Mouse (Mus musculus) kidney, embryonic 15.5 days (tissue): ENCODE measurements around the gene Sgk1. TPM values are rescaled to one million over a fixed set of nuclear protein-coding genes. Genes with fewer than 3 reads are reported as not detected.
A peak's percentile ranks its signal among the peaks of the same experiment; 100 is the strongest.

Source experiments
- ATAC-seq: fragments of 200-750 bp; cut with Nextera tagmentation; replicated peaks from 2 replicates; pipeline ENCODE4 v1.8.0; 2017; ENCODE audit warnings: moderate TSS enrichment; ENCODE audit not compliant: low FRiP score
- H3K27ac ChIP-seq: fragments of 300-500 bp; sonication (generic); 2 replicates; pipeline ENCODE4 v1.5.1; 2015; ENCODE audit warnings: mild to moderate bottlenecking, inconsistent platforms
- H3K27me3 ChIP-seq: fragments of 300-500 bp; sonication (generic); 2 replicates; pipeline ENCODE4 v1.6.1; 2015; ENCODE audit warnings: inconsistent platforms
- H3K36me3 ChIP-seq: fragments of 300-500 bp; sonication (generic); 2 replicates; pipeline ENCODE4 v1.6.1; 2015; ENCODE audit warnings: inconsistent platforms
- H3K4me1 ChIP-seq: fragments of 300-500 bp; sonication (generic); 2 replicates; pipeline ENCODE4 v1.6.1; 2015; ENCODE audit warnings: inconsistent platforms
- H3K4me2 ChIP-seq: fragments of 300-500 bp; sonication (generic); 2 replicates; pipeline ENCODE4 v1.6.1; 2015; ENCODE audit warnings: moderate library complexity, mild to moderate bottlenecking, inconsistent platforms
- H3K4me3 ChIP-seq: fragments of 300-500 bp; sonication (generic); replicated peaks from 2 replicates; pipeline ENCODE4 v1.5.1; 2015; ENCODE audit warnings: mild to moderate bottlenecking, inconsistent platforms
- H3K9ac ChIP-seq: fragments of 300-500 bp; sonication (generic); 2 replicates; pipeline ENCODE4 v1.6.1; 2015; ENCODE audit warnings: mild to moderate bottlenecking, inconsistent platforms
- H3K9me3 ChIP-seq: fragments of 300-500 bp; sonication (generic); replicated peaks from 2 replicates; pipeline ENCODE4 v1.6.1; 2016; ENCODE audit warnings: inconsistent platforms
- WGBS: fragments of 180-500 bp; shearing (Covaris S2); methylation state at CpG from one replicate; pipeline ENCODE4 v1.1.7; 2015; ENCODE audit warnings: mixed read lengths; 5-methylcytosine and 5-hydroxymethylcytosine counted together
- polyA plus RNA-seq: library from polyadenylated mRNA; unstranded; fragments of >200 nt; fragmentation: Nextera tagmentation; extraction: Ambion mirVana; gene quantifications from 2 replicates; pipeline ENCODE4 v1.2.1, GENCODE M21; 2015

Gene Sgk1
- 73.7 and 75.2 TPM in 2 replicates for polyA plus RNA-seq

DNA sequence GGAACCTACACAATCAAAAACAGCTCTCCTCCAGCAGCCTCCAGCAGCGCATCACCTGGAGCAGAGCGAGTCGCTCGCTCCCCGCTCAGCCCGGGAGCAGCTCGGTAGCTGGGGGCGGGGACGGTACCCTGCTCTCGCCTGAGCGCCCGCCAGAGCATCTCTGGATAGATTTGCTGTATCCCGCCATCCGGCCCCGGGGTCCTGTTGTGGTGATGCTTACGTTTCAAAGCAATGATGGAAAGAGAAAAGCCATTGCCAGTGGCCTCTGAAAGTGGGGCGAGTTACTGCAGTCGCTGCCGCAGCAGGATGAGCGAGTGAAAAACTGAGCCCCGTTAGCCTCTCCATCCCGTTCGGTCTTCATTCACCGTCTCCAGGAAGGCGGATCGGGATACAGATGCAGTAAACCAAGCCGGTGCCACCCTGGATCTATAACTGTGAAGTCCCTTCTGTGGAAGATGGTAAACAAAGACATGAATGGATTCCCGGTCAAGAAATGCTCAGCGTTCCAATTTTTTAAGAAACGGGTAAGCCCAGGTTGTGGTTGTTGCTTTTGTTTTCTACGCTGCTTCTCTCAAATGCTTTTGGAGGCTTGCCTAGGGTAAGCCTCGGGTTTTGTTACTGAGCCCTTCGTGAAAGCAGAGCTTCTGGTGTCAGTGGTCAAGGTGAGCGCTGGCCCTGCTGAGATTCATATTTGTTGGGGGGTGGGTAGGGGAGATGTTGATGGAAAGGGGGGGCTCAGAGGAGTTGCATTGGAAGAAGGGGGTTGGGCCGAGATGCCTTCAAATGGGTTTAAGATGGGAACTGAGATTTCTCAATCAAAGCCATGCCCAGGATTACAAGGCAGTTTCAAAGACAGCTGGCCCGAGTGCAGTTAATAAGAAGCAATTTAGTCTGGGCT, at the start of gene Sgk1:
Sgk1 (plus strand) TSS at position 1 of the 898 bp plus-strand sequence.
- H3K36me3 ChIP-seq: no peaks in the 10 kb centered on the region
- ATAC-seq: no peak
- WGBS: 3% methylated on average over 36 of the region's 36 CpGs
- peak within 1 kb of the TSS; percentile 70 for H3K4me2 ChIP-seq
- H3K9ac ChIP-seq: peak within 1 kb of the TSS; percentile 19; the same call in 1 of the 2 replicates
- H3K9me3 ChIP-seq: no peaks in the 10 kb centered on the region
- peaks cover 24% of the 10 kb centered on the region for H3K4me1 ChIP-seq
- peaks cover 31% of the 10 kb centered on the region for H3K27me3 ChIP-seq
- H3K4me3 ChIP-seq: peak within 1 kb of the TSS; percentile 42
- no peak within 1 kb of the TSS for H3K27ac ChIP-seq

DNA sequence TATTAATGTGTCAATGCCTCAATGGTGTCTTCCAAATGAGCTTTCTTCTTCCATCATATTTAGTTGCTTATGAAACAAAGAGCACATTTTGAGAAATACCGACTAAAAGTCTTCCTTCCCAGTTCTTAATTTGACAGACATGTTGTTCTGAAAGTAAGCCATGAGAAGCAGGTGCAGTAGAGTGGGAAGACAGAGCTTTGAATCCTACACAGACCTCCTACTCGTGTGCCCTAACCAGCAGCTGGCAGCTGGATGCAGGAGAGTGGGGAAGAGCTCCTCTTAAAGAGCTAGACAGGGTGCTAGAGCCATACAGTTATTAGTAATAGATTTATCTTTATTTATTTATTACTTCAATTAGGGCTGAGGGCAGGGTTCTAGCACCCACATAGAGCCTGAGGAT, 49.7 kb upstream of the Sgk1 start:
- Histone ChIP-seq H3K36me3 (no peaks in the 10 kb centered on the region), H3K4me2 (no peak overlapping the region), H3K27me3 (no peaks in the 10 kb centered on the region), H3K9ac (no peak overlapping the region), H3K4me3 (no peak overlapping the region), H3K27ac (no peak overlapping the region), H3K4me1 (peaks cover 13% of the 10 kb centered on the region), H3K9me3 (no peaks in the 10 kb centered on the region)
- no peak for ATAC-seq
- 77% methylated on average over 2 of the region's 2 CpGs for WGBS

DNA sequence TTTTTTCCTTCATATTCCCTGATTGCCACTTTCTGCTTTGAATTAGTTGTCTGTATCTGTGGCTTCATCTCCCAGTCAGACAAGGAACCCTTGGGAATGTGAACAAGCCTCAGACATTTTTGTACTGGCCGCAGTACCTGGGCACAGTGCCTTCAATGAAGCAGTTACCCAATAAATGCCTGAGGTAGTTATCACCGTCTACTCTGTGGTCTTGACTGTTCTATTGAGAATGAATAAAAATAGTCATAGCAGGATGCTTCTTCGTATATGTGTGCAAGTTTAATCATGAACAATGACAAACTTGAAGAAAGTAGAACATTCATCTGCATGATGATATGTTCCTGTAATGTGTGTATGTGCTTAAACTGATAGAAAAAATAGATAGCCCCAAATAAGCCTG, 48.2 kb upstream of the Sgk1 start:
- ATAC-seq: no peak
- Histone ChIP-seq H3K9ac (no peak overlapping the region), H3K36me3 (no peaks in the 10 kb centered on the region), H3K4me2 (no peak overlapping the region), H3K27me3 (no peaks in the 10 kb centered on the region), H3K27ac (no peak overlapping the region), H3K9me3 (no peaks in the 10 kb centered on the region), H3K4me1 (peaks cover 9% of the 10 kb centered on the region), H3K4me3 (no peak overlapping the region)
- 91% methylated on average over 3 of the region's 3 CpGs for WGBS

DNA sequence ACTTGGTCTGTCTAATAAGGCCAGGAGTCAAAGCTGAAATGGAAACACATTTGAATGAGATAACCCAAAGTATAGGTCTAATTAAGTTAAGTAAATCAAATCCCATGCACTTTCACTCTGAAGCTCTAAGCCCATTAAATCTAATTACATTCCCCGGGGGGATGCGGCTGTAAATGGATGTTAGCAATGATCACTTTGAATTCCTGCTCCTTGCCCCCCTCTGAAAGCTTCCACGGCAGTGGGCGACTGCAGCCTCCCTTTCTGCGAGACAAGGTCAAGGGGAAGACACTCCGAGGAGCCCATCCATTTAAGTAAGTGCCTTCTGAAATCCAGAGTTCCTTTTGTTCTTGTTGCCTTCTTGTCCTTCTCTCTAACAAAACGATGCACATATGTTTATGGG, 46.9 kb upstream of the Sgk1 start:
- Histone ChIP-seq H3K27ac (no peak overlapping the region), H3K9me3 (no peaks in the 10 kb centered on the region), H3K4me3 (no peak overlapping the region), H3K27me3 (no peaks in the 10 kb centered on the region), H3K9ac (no peak overlapping the region), H3K4me1 (no peaks in the 10 kb centered on the region), H3K4me2 (no peak overlapping the region), H3K36me3 (no peaks in the 10 kb centered on the region)
- no peak for ATAC-seq
- WGBS: 42% methylated on average over 7 of the region's 7 CpGs

DNA sequence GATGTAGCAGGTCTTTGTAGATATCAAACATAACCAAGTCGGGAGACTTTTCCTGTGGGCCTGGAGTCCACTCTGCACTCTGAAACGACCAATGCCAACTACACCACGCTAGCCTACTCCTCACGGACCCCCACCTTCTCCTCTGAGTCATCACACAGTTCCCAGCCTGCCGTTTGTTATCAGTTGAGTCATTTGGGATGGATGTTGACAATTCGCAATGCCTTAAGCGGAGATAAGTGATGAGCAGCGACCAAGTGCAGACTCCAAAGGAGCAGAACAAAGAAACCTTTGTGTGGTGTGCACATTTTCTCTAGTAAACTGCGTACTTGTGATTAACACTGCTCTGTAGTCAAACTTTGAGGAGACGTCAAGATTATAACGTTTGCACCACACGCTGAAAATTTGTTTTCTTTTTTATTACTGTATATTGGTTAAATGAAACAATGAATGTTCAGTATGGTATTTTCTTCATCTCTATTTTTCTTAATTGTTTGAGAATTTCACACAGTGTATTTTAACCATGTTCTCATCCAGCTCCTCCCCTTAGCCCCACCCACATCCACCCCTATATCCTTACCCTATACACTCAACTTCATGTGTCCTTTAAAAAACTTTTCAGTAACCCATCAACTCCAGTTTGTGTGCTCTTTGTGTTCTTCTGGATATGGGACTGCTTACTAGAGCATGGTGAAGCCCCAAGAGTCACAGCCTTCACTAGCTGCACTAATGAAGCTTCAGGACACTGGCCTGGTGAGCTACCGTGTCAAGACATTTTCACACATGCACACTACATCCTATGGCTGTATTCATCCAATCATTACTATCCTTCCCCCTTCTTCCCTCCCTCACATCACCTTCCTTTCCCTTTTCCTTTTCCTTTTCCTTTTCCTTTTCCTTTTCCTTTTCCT, 42.5 kb upstream of the Sgk1 start:
- Histone ChIP-seq H3K9ac (no peak overlapping the region), H3K36me3 (no peaks in the 10 kb centered on the region), H3K4me1 (no peaks in the 10 kb centered on the region), H3K4me3 (no peak overlapping the region), H3K9me3 (no peaks in the 10 kb centered on the region), H3K27me3 (no peaks in the 10 kb centered on the region), H3K27ac (no peak overlapping the region), H3K4me2 (no peak overlapping the region)
- 78% methylated on average over 13 of the region's 13 CpGs for WGBS
- ATAC-seq: no peak

DNA sequence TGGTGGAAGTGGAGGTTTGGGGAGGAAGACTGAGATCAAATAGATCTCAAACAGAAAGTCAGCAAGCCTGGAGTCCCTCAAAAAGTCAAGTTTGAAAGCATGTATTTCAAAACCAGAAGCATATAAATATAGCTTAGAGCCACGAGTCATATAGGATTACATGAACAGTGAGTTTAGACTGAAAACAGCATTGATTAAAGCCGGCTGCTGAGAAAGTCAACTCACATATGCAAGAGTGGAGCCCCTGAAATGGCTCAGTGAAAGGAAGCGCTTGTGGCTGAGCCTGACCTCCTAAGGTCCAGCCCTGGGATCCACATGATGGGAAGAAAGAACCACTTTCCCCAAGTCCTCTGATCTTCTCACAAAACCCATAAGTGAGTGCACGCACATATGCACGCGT, 38.7 kb upstream of the Sgk1 start:
- no peak for ATAC-seq
- H3K36me3 ChIP-seq: no peaks in the 10 kb centered on the region
- 85% methylated on average over 6 of the region's 6 CpGs for WGBS

DNA sequence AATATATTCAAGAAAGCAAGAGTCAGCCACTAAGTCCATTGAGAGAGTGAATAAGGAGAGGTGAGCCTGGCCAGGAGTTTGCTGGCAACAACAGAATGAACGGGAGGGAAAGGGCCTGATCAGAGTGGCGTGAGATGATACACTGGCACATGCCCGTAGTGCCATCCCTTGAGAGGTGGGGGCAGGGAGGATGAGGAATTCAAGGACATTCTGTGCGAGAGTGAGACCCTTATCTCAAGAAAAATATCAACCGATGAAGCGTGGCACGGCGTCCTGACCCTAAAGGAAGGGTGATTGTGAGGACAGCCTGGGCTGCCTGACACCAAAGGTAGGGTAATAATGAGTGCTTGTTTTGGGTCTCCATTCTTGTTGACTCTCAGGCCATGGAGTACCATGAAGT, 38.1 kb upstream of the Sgk1 start:
- WGBS: 71% methylated on average over 8 of the region's 8 CpGs
- H3K4me3 ChIP-seq: no peak overlapping the region
- ATAC-seq: no peak
- no peak overlapping the region for H3K9ac ChIP-seq
- no peaks in the 10 kb centered on the region for H3K27me3 ChIP-seq
- H3K4me1 ChIP-seq: no peaks in the 10 kb centered on the region
- no peaks in the 10 kb centered on the region for H3K9me3 ChIP-seq
- H3K36me3 ChIP-seq: no peaks in the 10 kb centered on the region
- no peak overlapping the region for H3K4me2 ChIP-seq
- H3K27ac ChIP-seq: no peak overlapping the region

More for the DNA sequence above, 38.7 kb upstream of the Sgk1 start:
- Histone ChIP-seq H3K4me2 (no peak overlapping the region), H3K4me3 (no peak overlapping the region), H3K9me3 (no peaks in the 10 kb centered on the region), H3K27me3 (no peaks in the 10 kb centered on the region), H3K4me1 (no peaks in the 10 kb centered on the region), H3K27ac (no peak overlapping the region), H3K9ac (no peak overlapping the region)

DNA sequence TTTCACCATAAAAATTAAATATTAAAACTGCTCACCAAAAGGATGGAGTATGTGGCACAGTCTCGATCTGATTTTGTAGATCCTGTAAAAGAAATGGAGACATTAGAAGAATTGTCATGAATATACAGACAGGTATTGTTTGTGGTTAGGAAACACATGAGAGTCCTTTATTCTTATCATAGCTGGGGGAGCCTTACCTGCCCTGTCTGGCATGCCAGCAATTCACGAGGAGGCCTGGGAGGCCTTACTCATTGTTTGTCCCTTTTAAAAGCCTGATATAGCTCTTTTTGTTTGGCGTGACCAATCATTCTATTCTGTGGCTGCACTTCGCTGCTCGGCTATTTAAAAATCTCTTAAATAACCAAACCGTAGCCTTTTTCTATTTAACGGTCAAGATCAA, 37.6 kb upstream of the Sgk1 start:
- Histone ChIP-seq H3K27ac (no peak overlapping the region), H3K9ac (no peak overlapping the region), H3K36me3 (no peaks in the 10 kb centered on the region), H3K9me3 (no peaks in the 10 kb centered on the region), H3K4me1 (no peaks in the 10 kb centered on the region), H3K27me3 (no peaks in the 10 kb centered on the region), H3K4me3 (no peak overlapping the region), H3K4me2 (no peak overlapping the region)
- no peak for ATAC-seq
- 82% methylated on average over 7 of the region's 7 CpGs for WGBS

DNA sequence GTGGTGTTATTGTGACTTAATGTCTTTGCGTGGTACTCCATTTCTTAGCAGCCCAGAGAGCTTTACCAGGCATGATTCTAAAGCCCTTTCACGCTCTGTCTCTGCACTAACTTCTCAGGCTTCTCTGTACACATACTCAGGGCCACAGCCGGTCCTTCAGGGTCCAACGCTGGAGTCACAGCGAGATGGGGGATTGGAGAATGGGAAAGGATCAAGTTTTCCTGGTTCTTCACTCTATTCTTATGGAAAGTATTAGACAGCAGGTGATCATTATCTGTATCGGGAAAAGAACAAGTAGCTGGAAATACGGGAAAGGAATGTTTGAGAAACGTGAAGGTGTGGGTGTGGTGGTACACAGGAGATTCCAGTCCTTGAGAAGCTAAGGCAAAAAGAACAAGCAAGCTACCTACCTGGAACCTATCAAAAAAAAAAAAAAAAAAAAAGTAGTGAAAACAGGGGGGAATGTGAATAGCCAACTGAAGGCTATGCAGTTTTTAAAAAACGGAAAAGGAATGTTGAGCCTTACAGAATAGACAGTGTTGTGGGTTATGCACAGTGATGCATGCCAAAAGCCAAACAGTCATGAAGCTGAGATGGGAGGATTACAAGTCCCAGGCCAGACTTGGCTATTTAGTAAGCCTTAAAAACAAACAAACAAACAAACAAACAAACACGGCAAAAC, 36.2 kb upstream of the Sgk1 start:
- Histone ChIP-seq H3K4me1 (no peaks in the 10 kb centered on the region), H3K36me3 (no peaks in the 10 kb centered on the region), H3K4me3 (no peak overlapping the region), H3K4me2 (no peak overlapping the region), H3K27me3 (no peaks in the 10 kb centered on the region), H3K9ac (no peak overlapping the region), H3K27ac (no peak overlapping the region), H3K9me3 (no peaks in the 10 kb centered on the region)
- 88% methylated on average over 10 of the region's 10 CpGs for WGBS
- no peak for ATAC-seq

DNA sequence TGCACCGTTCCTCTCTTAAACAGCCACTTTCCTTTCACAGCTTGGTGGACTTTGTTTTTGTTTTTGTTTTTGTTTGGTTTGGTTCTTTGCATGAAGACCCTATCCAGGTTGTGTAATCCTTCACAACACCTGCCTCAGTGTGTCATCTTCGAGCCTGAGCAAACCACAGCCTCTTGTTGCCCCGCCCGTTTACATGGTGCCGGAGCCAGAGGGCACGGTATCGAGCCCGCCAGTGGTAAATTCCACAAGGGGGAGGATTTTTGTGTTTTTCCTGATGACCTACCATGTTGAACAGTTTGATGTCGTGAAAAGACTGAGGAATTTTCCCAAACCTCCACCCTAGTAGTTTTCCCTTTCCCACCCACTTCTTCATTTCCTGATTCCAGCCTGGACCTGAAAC, 35.6 kb upstream of the Sgk1 start:
- Histone ChIP-seq H3K4me1 (no peaks in the 10 kb centered on the region), H3K36me3 (no peaks in the 10 kb centered on the region), H3K27me3 (no peaks in the 10 kb centered on the region), H3K9ac (no peak overlapping the region), H3K9me3 (no peaks in the 10 kb centered on the region), H3K4me2 (no peak overlapping the region), H3K27ac (no peak overlapping the region), H3K4me3 (no peak overlapping the region)
- ATAC-seq: no peak
- 86% methylated on average over 9 of the region's 9 CpGs for WGBS

DNA sequence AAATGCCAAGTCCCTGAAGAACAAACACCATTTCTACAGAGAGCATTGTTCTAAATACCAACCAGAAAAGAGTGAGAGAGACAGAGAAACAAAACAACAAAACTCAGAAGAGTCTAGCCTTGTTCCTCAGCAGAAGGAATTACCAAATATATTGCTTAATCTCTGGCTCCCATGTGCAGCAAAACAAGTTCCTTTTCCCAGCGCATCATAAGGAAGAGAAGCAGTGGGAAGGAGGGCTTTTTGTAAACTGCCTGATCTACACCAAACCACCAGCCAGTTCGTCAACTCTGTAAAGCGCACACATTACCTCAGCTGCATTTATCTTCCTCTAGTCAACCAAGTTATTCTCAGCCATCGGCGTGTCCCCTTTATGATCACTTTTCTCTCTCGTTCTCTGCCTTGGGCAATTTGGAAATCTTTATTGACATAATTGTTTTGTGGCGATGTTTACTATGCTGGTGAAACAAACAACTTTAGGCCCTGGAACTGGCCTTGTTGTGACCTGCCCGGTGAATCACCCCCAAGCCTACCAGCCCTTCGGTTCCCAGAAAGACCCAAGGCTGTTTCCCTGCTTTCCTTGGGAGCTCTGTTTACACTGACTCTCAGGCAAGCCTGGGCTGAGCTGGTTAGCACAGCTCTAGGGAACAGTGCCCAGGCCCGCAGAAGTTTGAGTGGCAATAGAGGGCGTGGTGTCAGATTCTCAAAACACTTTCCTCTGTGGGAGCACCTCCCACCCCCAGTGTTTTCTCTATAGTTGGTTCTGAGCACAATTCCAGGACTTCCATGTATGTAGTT, 34.8 kb upstream of the Sgk1 start:
- Histone ChIP-seq H3K4me2 (no peak overlapping the region), H3K9ac (no peak overlapping the region), H3K27ac (no peak overlapping the region), H3K4me3 (no peak overlapping the region), H3K9me3 (no peaks in the 10 kb centered on the region), H3K4me1 (no peaks in the 10 kb centered on the region), H3K27me3 (no peaks in the 10 kb centered on the region), H3K36me3 (no peaks in the 10 kb centered on the region)
- no peak for ATAC-seq
- 81% methylated on average over 11 of the region's 11 CpGs for WGBS
